Mouse (Mus musculus) CH12.LX (cell line): Measurements from ENCODE around the gene Gm49450. TPM values are rescaled to one million over a fixed set of nuclear protein-coding genes. Genes with fewer than 3 reads are reported as not detected.

Source experiments
- DNase-seq: peaks from one replicate; pipeline ENCODE4 v3.0.0-alpha.2; 2013; ENCODE audit errors: extremely low read depth
- H3K27ac ChIP-seq: 2 replicates; pipeline ENCODE4 v1.5.1; 2012; ENCODE audit warnings: low read depth, mild to moderate bottlenecking, control low read depth, moderate library complexity; ENCODE audit not compliant: insufficient read depth
- H3K27me3 ChIP-seq: replicated peaks from 2 replicates; pipeline ENCODE3; 2012; ENCODE audit warnings: inconsistent platforms
- H3K36me3 ChIP-seq, 2 experiments: replicated peaks in 1 of 2; 2 replicates each; pipeline versions ENCODE3 to v1.6.1; 2012; ENCODE audit warnings: inconsistent platforms in 1 of 2, low read length in 1 of 2, mild to moderate bottlenecking in 1 of 2, mixed read lengths in 1 of 2, moderate library complexity in 1 of 2; ENCODE audit not compliant: control insufficient read depth in 1 of 2, insufficient read depth in 1 of 2
- H3K4me1 ChIP-seq, 2 experiments: 2 replicates each; pipeline ENCODE4 v1.6.1; 2012; ENCODE audit warnings: inconsistent platforms in 1 of 2, moderate library complexity in 1 of 2; ENCODE audit not compliant: insufficient read depth in 2 of 2, control insufficient read depth in 1 of 2
- H3K4me2 ChIP-seq: 2 replicates; pipeline ENCODE4 v1.6.1; 2012; ENCODE audit warnings: low read depth, mild to moderate bottlenecking, control low read depth; ENCODE audit not compliant: poor library complexity, insufficient read depth, severe bottlenecking
- H3K4me3 ChIP-seq, 3 experiments: fragments of 150-350 bp in 1 of 3; sonication (generic) in 1 of 3; replicated peaks in 1 of 3; 2 replicates each; pipeline versions ENCODE3 to v1.5.1; 2011 to 2012; ENCODE audit warnings: low read depth in 2 of 3, low read length in 2 of 3, mild to moderate bottlenecking in 2 of 3, moderate library complexity in 2 of 3, control low read depth in 1 of 3, improper control_type of control experiment in 1 of 3, inconsistent platforms in 1 of 3, mixed read lengths in 1 of 3; ENCODE audit not compliant: poor library complexity in 1 of 3
- H3K79me2 ChIP-seq: replicated peaks from 2 replicates; pipeline ENCODE4 v1.6.1; 2012; ENCODE audit warnings: mild to moderate bottlenecking, moderate library complexity; ENCODE audit not compliant: control insufficient read depth, poor library complexity, insufficient read depth, severe bottlenecking; ENCODE audit errors: extremely low read depth
- H3K9ac ChIP-seq: 2 replicates; pipeline ENCODE4 v1.6.1; 2012; ENCODE audit warnings: low read depth, mild to moderate bottlenecking, control low read depth, moderate library complexity; ENCODE audit not compliant: insufficient read depth
- H3K9me3 ChIP-seq: replicated peaks from 2 replicates; pipeline ENCODE3; 2012; ENCODE audit warnings: low read length, inconsistent platforms, mixed read lengths
- BHLHE40 ChIP-seq: IDR thresholded peaks from 2 replicates; pipeline ENCODE4 v1.6.1; 2011; ENCODE audit warnings: mild to moderate bottlenecking, low read depth, low read length, improper control_type of control experiment
- CHD1 ChIP-seq: IDR thresholded peaks from 2 replicates; pipeline ENCODE4 v1.6.1; 2012; ENCODE audit warnings: low read depth, low read length, improper control_type of control experiment, inconsistent platforms
- CHD2 ChIP-seq: IDR thresholded peaks from 2 replicates; pipeline ENCODE4 v1.6.1; 2011; ENCODE audit warnings: low read length, improper control_type of control experiment
- CTCF ChIP-seq, 2 experiments: IDR thresholded peaks in 1 of 2; conservative IDR thresholded peaks in 1 of 2; 2 replicates each; pipeline ENCODE4 v1.5.1; 2011 to 2012; ENCODE audit warnings: low read depth in 2 of 2, low read length in 2 of 2, improper control_type of control experiment in 1 of 2, inconsistent platforms in 1 of 2, mild to moderate bottlenecking in 1 of 2, moderate library complexity in 1 of 2
- E2F4 ChIP-seq: IDR thresholded peaks from 2 replicates; pipeline ENCODE4 v1.6.1; 2011; ENCODE audit warnings: low read depth, low read length, improper control_type of control experiment; ENCODE audit not compliant: insufficient replicate concordance
- ELF1 ChIP-seq: IDR thresholded peaks from 2 replicates; pipeline ENCODE4 v1.6.1; 2014; ENCODE audit warnings: low read depth, mild to moderate bottlenecking, inconsistent platforms, low read length, improper control_type of control experiment
- EP300 ChIP-seq: IDR thresholded peaks from 2 replicates; pipeline ENCODE4 v1.6.1; 2011; ENCODE audit warnings: low read length, improper control_type of control experiment
- ETS1 ChIP-seq: conservative IDR thresholded peaks from 2 replicates; pipeline ENCODE4 v1.6.1; 2012; ENCODE audit warnings: low read depth, mild to moderate bottlenecking, inconsistent platforms, low read length, improper control_type of control experiment, moderate library complexity
- GABPA ChIP-seq: IDR thresholded peaks from 2 replicates; pipeline ENCODE4 v1.6.1; 2012; ENCODE audit warnings: low read depth, low read length, improper control_type of control experiment, inconsistent platforms; ENCODE audit not compliant: insufficient replicate concordance
- HCFC1 ChIP-seq: IDR thresholded peaks from 2 replicates; pipeline ENCODE4 v1.6.1; 2012; ENCODE audit warnings: low read depth, mild to moderate bottlenecking, inconsistent platforms, low read length, improper control_type of control experiment
- IRF4 ChIP-seq: IDR thresholded peaks from 2 replicates; pipeline ENCODE4 v1.6.1; 2014; ENCODE audit warnings: low read depth, mild to moderate bottlenecking, inconsistent platforms, low read length, improper control_type of control experiment
- JUN ChIP-seq: IDR thresholded peaks from 2 replicates; pipeline ENCODE4 v1.6.1; 2011; ENCODE audit warnings: low read depth, mild to moderate bottlenecking, low read length, improper control_type of control experiment, moderate library complexity; ENCODE audit not compliant: insufficient read depth
- JUND ChIP-seq: conservative IDR thresholded peaks from 2 replicates; pipeline ENCODE4 v1.6.1; 2011; ENCODE audit warnings: low read depth, low read length, improper control_type of control experiment
- KAT2A ChIP-seq: IDR thresholded peaks from 2 replicates; pipeline ENCODE4 v1.6.1; 2012; ENCODE audit warnings: low read length, improper control_type of control experiment, inconsistent platforms; ENCODE audit not compliant: insufficient replicate concordance
- MAFK ChIP-seq: IDR thresholded peaks from 2 replicates; pipeline ENCODE4 v1.6.1; 2011; ENCODE audit warnings: low read length, improper control_type of control experiment; ENCODE audit not compliant: insufficient replicate concordance
- MAX ChIP-seq: IDR thresholded peaks from 2 replicates; pipeline ENCODE4 v1.6.1; 2011; ENCODE audit warnings: low read length, improper control_type of control experiment
- MAZ ChIP-seq: IDR thresholded peaks from 2 replicates; pipeline ENCODE4 v1.6.1; 2012; ENCODE audit warnings: low read depth, mild to moderate bottlenecking, inconsistent platforms, low read length, improper control_type of control experiment, moderate library complexity
- MEF2A ChIP-seq: IDR thresholded peaks from 2 replicates; pipeline ENCODE4 v1.6.1; 2014; ENCODE audit warnings: low read depth, mild to moderate bottlenecking, inconsistent platforms, low read length, improper control_type of control experiment, borderline replicate concordance
- MXI1 ChIP-seq: IDR thresholded peaks from 2 replicates; pipeline ENCODE4 v1.6.1; 2011; ENCODE audit warnings: mild to moderate bottlenecking, low read depth, low read length, improper control_type of control experiment
- MYC ChIP-seq: IDR thresholded peaks from 2 replicates; pipeline ENCODE4 v1.6.1; 2011; ENCODE audit warnings: low read depth, mild to moderate bottlenecking, improper control_type of control experiment, low read length
- NELFE ChIP-seq: IDR thresholded peaks from 2 replicates; pipeline ENCODE4 v1.6.1; 2011; ENCODE audit warnings: low read depth, low read length, improper control_type of control experiment
- NRF1 ChIP-seq: IDR thresholded peaks from 2 replicates; pipeline ENCODE4 v1.6.1; 2014; ENCODE audit warnings: low read depth, mild to moderate bottlenecking, inconsistent platforms, low read length, improper control_type of control experiment, moderate library complexity
- PAX5 ChIP-seq: IDR thresholded peaks from 2 replicates; pipeline ENCODE4 v1.6.1; 2012; ENCODE audit warnings: low read length, inconsistent platforms, mixed read lengths
- POLR2A ChIP-seq: IDR thresholded peaks from 2 replicates; pipeline ENCODE4 v1.6.1; 2011; ENCODE audit warnings: low read depth, mild to moderate bottlenecking, improper control_type of control experiment, low read length
- POLR2AphosphoS2 ChIP-seq: IDR thresholded peaks from 2 replicates; pipeline ENCODE4 v1.6.1; 2011; ENCODE audit warnings: low read depth, low read length, improper control_type of control experiment
- RAD21 ChIP-seq: IDR thresholded peaks from 2 replicates; pipeline ENCODE4 v1.6.1; 2011; ENCODE audit warnings: low read depth, mild to moderate bottlenecking, low read length, improper control_type of control experiment, moderate library complexity
- RCOR1 ChIP-seq: conservative IDR thresholded peaks from 2 replicates; pipeline ENCODE4 v1.6.1; 2012; ENCODE audit warnings: low read depth, mild to moderate bottlenecking, inconsistent platforms, low read length, improper control_type of control experiment
- SIN3A ChIP-seq: IDR thresholded peaks from 2 replicates; pipeline ENCODE4 v1.6.1; 2012; ENCODE audit warnings: low read length, improper control_type of control experiment, inconsistent platforms
- SMC3 ChIP-seq: IDR thresholded peaks from 2 replicates; pipeline ENCODE4 v1.6.1; 2011; ENCODE audit warnings: low read depth, low read length, improper control_type of control experiment
- TBP ChIP-seq: conservative IDR thresholded peaks from 2 replicates; pipeline ENCODE4 v1.6.1; 2011; ENCODE audit warnings: low read depth, low read length, improper control_type of control experiment
- TCF12 ChIP-seq: IDR thresholded peaks from 2 replicates; pipeline ENCODE4 v1.6.1; 2014; ENCODE audit warnings: low read depth, mild to moderate bottlenecking, inconsistent platforms, low read length, improper control_type of control experiment
- UBTF ChIP-seq: IDR thresholded peaks from 2 replicates; pipeline ENCODE4 v1.6.1; 2012; ENCODE audit warnings: low read depth, mild to moderate bottlenecking, inconsistent platforms, low read length, improper control_type of control experiment, moderate library complexity
- USF1 ChIP-seq: IDR thresholded peaks from 2 replicates; pipeline ENCODE4 v1.6.1; 2014; ENCODE audit warnings: low read depth, mild to moderate bottlenecking, inconsistent platforms, low read length, improper control_type of control experiment
- USF2 ChIP-seq: conservative IDR thresholded peaks from 2 replicates; pipeline ENCODE4 v1.6.1; 2011; ENCODE audit warnings: low read depth, low read length, improper control_type of control experiment
- ZC3H11A ChIP-seq: IDR thresholded peaks from 2 replicates; pipeline ENCODE4 v1.6.1; 2012; ENCODE audit warnings: low read depth, mild to moderate bottlenecking, inconsistent platforms, low read length, improper control_type of control experiment
- ZKSCAN1 ChIP-seq: IDR thresholded peaks from 2 replicates; pipeline ENCODE4 v1.6.1; 2012; ENCODE audit warnings: low read depth, inconsistent platforms, low read length, improper control_type of control experiment, borderline replicate concordance
- ZMIZ1 ChIP-seq: IDR thresholded peaks from 2 replicates; pipeline ENCODE4 v1.6.1; 2012; ENCODE audit warnings: low read depth, mild to moderate bottlenecking, inconsistent platforms, low read length, improper control_type of control experiment
- ZNF384 ChIP-seq: IDR thresholded peaks from 2 replicates; pipeline ENCODE4 v1.6.1; 2012; ENCODE audit warnings: low read depth, low read length, improper control_type of control experiment, inconsistent platforms
- dilution Hi-C: fragments of 300-500 bp; cut with MboI; formaldehyde crosslinking; loops from 2 replicates; pipeline ENCODE4 v1.14.3; 2020; ENCODE audit warnings: low sequenced_read_pairs; ENCODE audit not compliant: extremely low pct_unique_long_range_greater_than_20kb, extremely low pct_ligation_motif_present
- in situ Hi-C: fragments of 300-500 bp; cut with MboI; formaldehyde crosslinking; loops from 3 replicates; pipeline ENCODE4 v1.14.3; 2019; ENCODE audit warnings: low sequenced_read_pairs, low pct_ligation_motif_present, low pct_unique_long_range_greater_than_20kb, mixed read lengths
- polyA plus RNA-seq: library from polyadenylated mRNA; unstranded; fragments of >175 nt; gene quantifications from 2 replicates; pipeline ENCODE4 v1.2.1, GENCODE M21; 2012; ENCODE audit warnings: low read depth; ENCODE audit not compliant: insufficient read length
- total RNA-seq, 2 experiments: library from RNA; depleted of rRNA; stranded (reverse); fragments of 300-350 nt in 1 of 2; fragments of >200 nt in 1 of 2; gene quantifications; 2 replicates each; pipeline ENCODE4 v1.2.3; 2012 to 2014

The Gm49450 gene
- total and polyA plus RNA-seq, 3 experiments, result 0.38 to 125 (median 4.7) TPM

- peak; percentile 96 for DNase-seq
- Histone ChIP-seq H3K27me3 (no peaks in the 10 kb centered on the region), H3K4me3 (peak overlapping the region; percentile 57 to 82 (median 65)), H3K36me3 (no peaks in the 10 kb centered on the region), H3K79me2 (no peaks in the 10 kb centered on the region), H3K27ac (peak overlapping the region; percentile 70), H3K4me2 (peak overlapping the region; percentile 92), H3K4me1 (peaks cover 8 to 46% of the 10 kb centered on the region in 2 experiments), H3K9ac (peak overlapping the region; percentile 74), H3K9me3 (no peaks in the 10 kb centered on the region)
- in situ Hi-C loops (loop anchor here (5.0 to 10.0 kb wide), 2 partner anchors 58 to 106 kb away; partner anchors contain the start of gene Tuba1b), dilution Hi-C loops (no loop called here)
- peak; percentile 71; the same call in 1 of the 2 replicates for TF ChIP-seq IRF4
- no peak; the same call in 1 of the 2 replicates for TF ChIP-seq CHD1
- TF ChIP-seq HCFC1, result peak; percentile 89
- TF ChIP-seq POLR2AphosphoS2, result peak; percentile 88
- no peak; the same call in 1 of the 2 replicates for TF ChIP-seq GABPA
- peak; percentile 87; the same call in 1 of the 2 replicates for TF ChIP-seq MYC
- TF ChIP-seq JUN, result no peak
- no peak for TF ChIP-seq EP300
- no peak for TF ChIP-seq USF2
- peak; percentile 31; the same call in 1 of the 2 replicates for TF ChIP-seq BHLHE40
- TF ChIP-seq RAD21, result peak; percentile 45
- TF ChIP-seq ZMIZ1, result peak; percentile 61; the same call in 1 of the 2 replicates
- peak; percentile 44; the same call in 1 of the 2 replicates for TF ChIP-seq RCOR1
- TF ChIP-seq ELF1, result peak; percentile 89
- TF ChIP-seq JUND, result 0 out of 2 replicates have a peak, but pooled peaks have one; percentile 16
- TF ChIP-seq ZNF384, result no peak
- peak; percentile 83 for TF ChIP-seq TCF12
- TF ChIP-seq MAZ, result no peak
- peak; percentile 46; the same call in 1 of the 2 replicates for TF ChIP-seq UBTF
- TF ChIP-seq E2F4, result no peak
- TF ChIP-seq ZC3H11A, result no peak
- no peak for TF ChIP-seq MAFK
- no peak for TF ChIP-seq PAX5
- TF ChIP-seq CTCF (conservative IDR thresholded peaks at IDR 0.05 in 1 of 2, IDR thresholded peaks at IDR 0.05 in 1 of 2; ENCODE audit: low read depth in 2 of 2, low read length in 2 of 2), result peak; percentile 95 to 96
- no peak for TF ChIP-seq ZKSCAN1
- TF ChIP-seq NRF1, result peak; percentile 23; the same call in 1 of the 2 replicates
- peak; percentile 66 for TF ChIP-seq MXI1
- no peak for TF ChIP-seq CHD2
- no peak for TF ChIP-seq USF1
- TF ChIP-seq MAX, result peak; percentile 64
- no peak for TF ChIP-seq KAT2A
- TF ChIP-seq MEF2A, result peak; percentile 58
- no peak; the same call in 1 of the 2 replicates for TF ChIP-seq ETS1
- peak; percentile 79 for TF ChIP-seq POLR2A
- TF ChIP-seq NELFE, result peak; percentile 89
- TF ChIP-seq SIN3A, result peak; percentile 92
- peak; percentile 79 for TF ChIP-seq SMC3
- TF ChIP-seq TBP, result no peak; the same call in 1 of the 2 replicates
These were observed 39.9 kb upstream of the Gm49450 start for GRCm38 (mm10) chr15:98993093-98993793.
